Mouse (Mus musculus): ENCODE results near the gene Ctf1. TPM values are rescaled to one million over a fixed set of nuclear protein-coding genes. Genes with fewer than 3 reads are reported as not detected.

Gene Ctf1
- total RNA-seq, 1 experiment: 3.0 TPM

GRCm38 (mm10) chr7:127698986-127699385 lies 13.6 kb upstream of the Ctf1 start:
- no peak overlapping the region for H3K9ac ChIP-seq (ENCODE audit: insufficient read depth, low read depth, low read length, poor library complexity, severe bottlenecking)
- H3K9me3 ChIP-seq (ENCODE audit: control insufficient read depth, insufficient read depth, low read depth, low read length): no peaks in the 10 kb centered on the region
- H3K27ac ChIP-seq (ENCODE audit: insufficient read depth, low read depth, low read length, poor library complexity, severe bottlenecking): no peak overlapping the region
- H3K4me1 ChIP-seq (ENCODE audit: control insufficient read depth in 2 of 2, insufficient read depth in 2 of 2, low read length in 2 of 2, poor library complexity in 1 of 2): no peaks in the 10 kb centered on the region
- no peak for TF ChIP-seq ZNF384 (IDR thresholded peaks at IDR 0.05; ENCODE audit: low read depth, low read length)
- H3K36me3 ChIP-seq (ENCODE audit: control insufficient read depth, insufficient read depth, low read length, poor library complexity, severe bottlenecking): 0 out of 2 replicates have a peak, but pooled peaks cover 3% of the 10 kb centered on the region
- no peak overlapping the region for H3K4me3 ChIP-seq (ENCODE audit: insufficient read depth in 1 of 2, low read depth in 1 of 2, low read length in 2 of 2, poor library complexity in 1 of 2, severe bottlenecking in 1 of 2)
- DNase-seq (ENCODE audit: low read depth, low spot score): no peak
- in situ Hi-C loops (cut with MboI; ENCODE audit: low sequenced_read_pairs in 2 of 2, unreplicated experiment in 2 of 2): no loop called here

- in situ Hi-C loops (cut with MboI; ENCODE audit: low sequenced_read_pairs in 2 of 2, unreplicated experiment in 2 of 2): no loop called here
These were observed 11.7 kb upstream of the Ctf1 start for GRCm38 (mm10) chr7:127700712-127701331.

GRCm38 (mm10) chr7:127703561-127704178 lies 8.9 kb upstream of the Ctf1 start:
- TF ChIP-seq MAFK (IDR thresholded peaks at IDR 0.05; ENCODE audit: insufficient read depth, low read depth, low read length) (no peak), HCFC1 (IDR thresholded peaks at IDR 0.05; ENCODE audit: borderline replicate concordance, insufficient read depth, low read length) (no peak), ZC3H11A (IDR thresholded peaks at IDR 0.05; ENCODE audit: borderline replicate concordance, low read depth, low read length) (no peak), ZNF384 (IDR thresholded peaks at IDR 0.05; ENCODE audit: low read depth, low read length) (no peak), CHD2 (IDR thresholded peaks at IDR 0.05; ENCODE audit: low read depth, low read length) (no peak)
- Histone ChIP-seq H3K9ac (ENCODE audit: insufficient read depth, low read depth, low read length, poor library complexity, severe bottlenecking) (no peak overlapping the region), H3K4me1 (ENCODE audit: control insufficient read depth in 2 of 2, insufficient read depth in 2 of 2, low read length in 2 of 2, poor library complexity in 1 of 2) (peaks cover 0 to 14% of the 10 kb centered on the region in 2 experiments; a peak in 2 of 4 replicates), H3K4me3 (ENCODE audit: insufficient read depth in 1 of 2, low read depth in 1 of 2, low read length in 2 of 2, poor library complexity in 1 of 2, severe bottlenecking in 1 of 2) (no peak overlapping the region), H3K27ac (ENCODE audit: insufficient read depth, low read depth, low read length, poor library complexity, severe bottlenecking) (no peak overlapping the region), H3K36me3 (ENCODE audit: control insufficient read depth, insufficient read depth, low read length, poor library complexity, severe bottlenecking) (peaks cover 17% of the 10 kb centered on the region; the same call in 1 of the 2 replicates), H3K9me3 (ENCODE audit: control insufficient read depth, insufficient read depth, low read depth, low read length) (no peaks in the 10 kb centered on the region)
- DNase-seq (ENCODE audit: low read depth, low spot score): no peak
- in situ Hi-C loops (cut with MboI; ENCODE audit: low sequenced_read_pairs in 2 of 2, unreplicated experiment in 2 of 2): no loop called here

More at GRCm38 (mm10) chr7:127700712-127701331, 11.7 kb upstream of the Ctf1 start:
- H3K9me3 ChIP-seq (ENCODE audit: control insufficient read depth, insufficient read depth, low read depth, low read length): no peaks in the 10 kb centered on the region
- peaks cover 0 to 3% of the 10 kb centered on the region in 2 experiments; a peak in 1 of 4 replicates for H3K4me1 ChIP-seq (ENCODE audit: control insufficient read depth in 2 of 2, insufficient read depth in 2 of 2, low read length in 2 of 2, poor library complexity in 1 of 2)
- TF ChIP-seq HCFC1 (IDR thresholded peaks at IDR 0.05; ENCODE audit: borderline replicate concordance, insufficient read depth, low read length): no peak
- no peak for TF ChIP-seq ZNF384 (IDR thresholded peaks at IDR 0.05; ENCODE audit: low read depth, low read length)
- TF ChIP-seq CHD2 (IDR thresholded peaks at IDR 0.05; ENCODE audit: low read depth, low read length): no peak
- TF ChIP-seq ZC3H11A (IDR thresholded peaks at IDR 0.05; ENCODE audit: borderline replicate concordance, low read depth, low read length): no peak
- no peak for TF ChIP-seq MAFK (IDR thresholded peaks at IDR 0.05; ENCODE audit: insufficient read depth, low read depth, low read length)
- H3K9ac ChIP-seq (ENCODE audit: insufficient read depth, low read depth, low read length, poor library complexity, severe bottlenecking): no peak overlapping the region
- no peak for DNase-seq (ENCODE audit: low read depth, low spot score)
- peaks cover 10% of the 10 kb centered on the region; the same call in 1 of the 2 replicates for H3K36me3 ChIP-seq (ENCODE audit: control insufficient read depth, insufficient read depth, low read length, poor library complexity, severe bottlenecking)
- no peak overlapping the region for H3K27ac ChIP-seq (ENCODE audit: insufficient read depth, low read depth, low read length, poor library complexity, severe bottlenecking)
- no peak overlapping the region for H3K4me3 ChIP-seq (ENCODE audit: insufficient read depth in 1 of 2, low read depth in 1 of 2, low read length in 2 of 2, poor library complexity in 1 of 2, severe bottlenecking in 1 of 2)

GRCm38 (mm10) chr7:127704598-127704997 lies 7.9 kb upstream of the Ctf1 start:
- in situ Hi-C loops (cut with MboI; ENCODE audit: low sequenced_read_pairs in 2 of 2, unreplicated experiment in 2 of 2): no loop called here
- Histone ChIP-seq H3K9ac (ENCODE audit: insufficient read depth, low read depth, low read length, poor library complexity, severe bottlenecking) (no peak overlapping the region), H3K4me3 (ENCODE audit: insufficient read depth in 1 of 2, low read depth in 1 of 2, low read length in 2 of 2, poor library complexity in 1 of 2, severe bottlenecking in 1 of 2) (no peak overlapping the region), H3K4me1 (ENCODE audit: control insufficient read depth in 2 of 2, insufficient read depth in 2 of 2, low read length in 2 of 2, poor library complexity in 1 of 2) (peaks cover 1 to 17% of the 10 kb centered on the region in 2 experiments; a peak in 2 of 4 replicates), H3K27ac (ENCODE audit: insufficient read depth, low read depth, low read length, poor library complexity, severe bottlenecking) (no peak overlapping the region; the same call in 1 of the 2 replicates), H3K36me3 (ENCODE audit: control insufficient read depth, insufficient read depth, low read length, poor library complexity, severe bottlenecking) (peaks cover 17% of the 10 kb centered on the region; the same call in 1 of the 2 replicates), H3K9me3 (ENCODE audit: control insufficient read depth, insufficient read depth, low read depth, low read length) (no peaks in the 10 kb centered on the region)
- TF ChIP-seq CHD2 (IDR thresholded peaks at IDR 0.05; ENCODE audit: low read depth, low read length) (no peak), HCFC1 (IDR thresholded peaks at IDR 0.05; ENCODE audit: borderline replicate concordance, insufficient read depth, low read length) (no peak), ZC3H11A (IDR thresholded peaks at IDR 0.05; ENCODE audit: borderline replicate concordance, low read depth, low read length) (no peak), ZNF384 (IDR thresholded peaks at IDR 0.05; ENCODE audit: low read depth, low read length) (no peak), MAFK (IDR thresholded peaks at IDR 0.05; ENCODE audit: insufficient read depth, low read depth, low read length) (no peak)
- no peak for DNase-seq (ENCODE audit: low read depth, low spot score)
